Mouse (Mus musculus) C2C12 (cell line): Measurements from ENCODE around the gene Scamp5. TPM values are rescaled to one million over a fixed set of nuclear protein-coding genes. Genes with fewer than 3 reads are reported as not detected.

Experiments used
- H3K27me3 ChIP-seq: one replicate; pipeline ENCODE4 v1.6.1; 2011; ENCODE audit not compliant: control insufficient read depth, insufficient read depth, insufficient read length
- H3K36me3 ChIP-seq: one replicate; pipeline ENCODE4 v1.6.1; 2011; ENCODE audit not compliant: control insufficient read depth, insufficient read depth
- H3K4me3 ChIP-seq: one replicate; pipeline ENCODE4 v1.5.1; 2011; ENCODE audit warnings: mild to moderate bottlenecking, control low read depth; ENCODE audit not compliant: poor library complexity, insufficient read depth, severe bottlenecking
- H3K79me2 ChIP-seq: one replicate; pipeline ENCODE4 v1.6.1; 2011; ENCODE audit not compliant: control insufficient read depth, insufficient read depth
- H3K79me3 ChIP-seq: one replicate; pipeline ENCODE4 v1.6.1; 2011; ENCODE audit warnings: low read depth, control low read depth
- H3ac ChIP-seq: one replicate; pipeline ENCODE3; 2011; ENCODE audit warnings: low read depth; ENCODE audit not compliant: control insufficient read depth, insufficient read length
- CEBPB ChIP-seq: IDR thresholded peaks from one replicate; pipeline ENCODE4 v1.6.1; 2011; ENCODE audit warnings: low read depth, mild to moderate bottlenecking, control low read depth, moderate library complexity
- CTCF ChIP-seq: IDR thresholded peaks from one replicate; pipeline ENCODE4 v1.5.1; 2011; ENCODE audit not compliant: control insufficient read depth, insufficient read depth, insufficient read length
- FOSL1 ChIP-seq: IDR thresholded peaks from one replicate; pipeline ENCODE4 v1.8.0; 2011; ENCODE audit warnings: mild to moderate bottlenecking, low read length; ENCODE audit not compliant: poor library complexity, insufficient read depth, severe bottlenecking
- MAX ChIP-seq: IDR thresholded peaks from one replicate; pipeline ENCODE4 v1.6.1; 2011; ENCODE audit warnings: mild to moderate bottlenecking, control low read depth
- MYOD1 ChIP-seq: IDR thresholded peaks from one replicate; pipeline ENCODE4 v1.6.1; 2011; ENCODE audit warnings: low read depth; ENCODE audit not compliant: control insufficient read depth, insufficient read length
- MYOG ChIP-seq: IDR thresholded peaks from one replicate; pipeline ENCODE4 v1.6.1; 2011; ENCODE audit not compliant: control insufficient read depth, insufficient read length; ENCODE audit errors: extremely low read depth
- USF1 ChIP-seq: IDR thresholded peaks from one replicate; pipeline ENCODE4 v1.6.1; 2011; ENCODE audit warnings: low read depth, mild to moderate bottlenecking, control low read depth, moderate library complexity
- polyA plus RNA-seq: library from polyadenylated mRNA; unstranded; fragments of >200 nt; fragmentation: generic; extraction: Trizol; gene quantifications from one replicate; pipeline ENCODE4 v1.2.1, GENCODE M21; 2012; ENCODE audit warnings: missing spikeins

Gene Scamp5
- polyA plus RNA-seq, 1 experiment, result 15.2 TPM

- H3K27me3 ChIP-seq, result no peaks in the 10 kb centered on the region
- no peak overlapping the region for H3K4me3 ChIP-seq
- TF ChIP-seq MAX (no peak), CEBPB (no peak), CTCF (no peak), MYOD1 (no peak), MYOG (no peak), FOSL1 (no peak), USF1 (no peak)
- no peaks in the 10 kb centered on the region for H3K36me3 ChIP-seq
- H3K79me2 ChIP-seq, result no peaks in the 10 kb centered on the region
- H3K79me3 ChIP-seq, result no peaks in the 10 kb centered on the region
- no peak overlapping the region for H3ac ChIP-seq
Measured at GRCm38 (mm10) chr9:57497236-57497635, 29.4 kb upstream of the Scamp5 start.

DNA sequence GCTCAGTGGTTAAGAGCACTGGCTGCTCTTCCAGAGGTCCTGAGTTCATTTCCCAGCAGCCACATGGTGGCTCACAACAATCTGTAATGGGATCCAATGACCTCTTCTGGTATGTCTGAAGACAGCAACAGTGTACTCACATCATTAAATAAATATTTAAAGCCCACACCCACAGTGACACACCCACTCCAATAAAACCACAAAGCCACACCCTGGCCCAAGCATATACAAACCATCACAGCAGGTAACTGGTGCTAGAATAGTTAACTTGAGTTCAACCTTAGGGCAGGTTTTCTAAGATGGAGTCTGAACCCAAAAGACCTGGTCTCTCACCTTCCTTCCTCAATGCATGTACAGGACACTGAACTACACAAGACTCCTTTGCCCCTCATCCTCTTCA, 27.1 kb upstream of the Scamp5 start:
- TF ChIP-seq CTCF (no peak), MYOG (no peak), FOSL1 (no peak), MAX (no peak), CEBPB (no peak), USF1 (no peak), MYOD1 (no peak)
- Histone ChIP-seq H3K4me3 (no peak overlapping the region), H3ac (no peak overlapping the region), H3K79me2 (no peaks in the 10 kb centered on the region), H3K27me3 (no peaks in the 10 kb centered on the region), H3K36me3 (no peaks in the 10 kb centered on the region), H3K79me3 (no peaks in the 10 kb centered on the region)

DNA sequence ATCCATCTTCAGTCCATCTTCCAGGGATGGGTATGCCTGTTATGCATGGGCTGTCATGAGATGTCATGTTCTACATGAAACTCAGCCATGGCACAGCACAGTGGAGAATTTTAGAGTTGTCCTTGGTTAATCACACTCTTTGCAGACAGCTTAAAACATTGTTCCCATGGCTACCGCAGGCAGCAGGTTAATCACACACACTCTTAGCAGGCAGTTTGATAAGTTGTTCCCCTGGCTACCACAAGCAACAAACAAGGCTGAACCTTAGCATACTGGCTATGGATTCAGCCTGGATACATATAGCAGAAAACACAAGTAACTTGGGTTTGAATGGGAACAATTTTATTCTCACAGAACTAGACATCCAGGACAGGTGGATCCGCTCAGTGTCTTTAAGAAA, 25.7 kb upstream of the Scamp5 start:
- H3K4me3 ChIP-seq, result no peak overlapping the region
- H3K79me2 ChIP-seq, result no peaks in the 10 kb centered on the region
- H3K27me3 ChIP-seq, result no peaks in the 10 kb centered on the region
- TF ChIP-seq MAX (no peak), MYOD1 (no peak), MYOG (no peak), FOSL1 (no peak), USF1 (no peak), CEBPB (no peak), CTCF (no peak)
- H3ac ChIP-seq, result no peak overlapping the region
- no peaks in the 10 kb centered on the region for H3K36me3 ChIP-seq
- H3K79me3 ChIP-seq, result no peaks in the 10 kb centered on the region

DNA sequence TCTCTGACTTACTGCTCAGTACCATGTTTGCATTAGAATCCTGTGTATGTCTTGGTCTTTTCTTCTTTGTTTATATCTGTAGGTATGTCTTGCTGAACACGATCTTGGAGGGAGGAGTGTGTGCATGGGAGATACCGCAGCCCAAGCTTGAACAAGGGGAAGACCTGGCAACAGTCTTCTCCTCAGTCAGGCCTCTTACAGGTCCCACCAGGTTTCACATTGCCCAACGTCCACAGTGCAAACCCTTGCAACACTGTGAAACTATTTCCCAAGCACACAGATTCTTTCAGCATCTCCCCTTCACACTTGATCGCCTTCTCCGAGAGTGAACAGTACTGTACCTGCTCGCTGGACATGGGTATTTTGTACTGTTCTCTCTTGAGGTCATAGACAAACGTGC, 19.9 kb upstream of the Scamp5 start:
- no peaks in the 10 kb centered on the region for H3K36me3 ChIP-seq
- H3K4me3 ChIP-seq, result no peak overlapping the region
- TF ChIP-seq CEBPB, result no peak
- TF ChIP-seq MYOG, result no peak
- no peak for TF ChIP-seq MYOD1
- TF ChIP-seq MAX, result no peak
- no peak for TF ChIP-seq FOSL1
- no peak for TF ChIP-seq CTCF
- TF ChIP-seq USF1, result no peak
- H3K79me3 ChIP-seq, result no peaks in the 10 kb centered on the region
- peaks cover 25% of the 10 kb centered on the region for H3K27me3 ChIP-seq
- H3ac ChIP-seq, result no peak overlapping the region
- H3K79me2 ChIP-seq, result no peaks in the 10 kb centered on the region

- Histone ChIP-seq H3K79me2 (no peaks in the 10 kb centered on the region), H3K36me3 (no peaks in the 10 kb centered on the region), H3K79me3 (no peaks in the 10 kb centered on the region), H3K27me3 (peaks cover 32% of the 10 kb centered on the region), H3ac (no peak overlapping the region), H3K4me3 (no peak overlapping the region)
- TF ChIP-seq CEBPB, result no peak
- no peak for TF ChIP-seq MYOD1
- TF ChIP-seq FOSL1, result no peak
- peak; percentile 62 for TF ChIP-seq CTCF
- TF ChIP-seq MYOG, result no peak
- no peak for TF ChIP-seq USF1
- no peak for TF ChIP-seq MAX
Measured at GRCm38 (mm10) chr9:57485774-57486173, 17.9 kb upstream of the Scamp5 start.

DNA sequence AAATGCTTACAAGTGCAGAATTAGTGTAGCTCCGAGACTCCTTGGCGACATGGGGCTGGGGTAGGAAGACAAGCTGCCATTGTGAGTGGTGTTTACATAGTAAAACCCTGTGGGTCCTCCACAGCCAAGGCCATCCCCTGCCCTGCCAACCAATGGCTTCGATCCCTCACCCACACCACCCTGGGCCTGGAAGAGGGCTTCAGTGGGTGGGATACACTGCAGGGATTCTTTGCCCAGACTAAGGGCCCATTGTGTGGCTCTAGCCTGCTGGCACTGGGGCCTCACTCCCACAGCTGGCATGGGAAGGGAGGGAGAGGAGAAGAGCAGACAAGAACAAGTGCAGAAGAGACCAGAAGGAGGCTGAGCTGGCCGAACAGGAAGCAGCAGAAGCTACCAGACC, 1.1 kb upstream of the Scamp5 start:
- Histone ChIP-seq H3K36me3 (no peaks in the 10 kb centered on the region), H3K79me3 (no peaks in the 10 kb centered on the region), H3K79me2 (no peaks in the 10 kb centered on the region), H3ac (no peak overlapping the region), H3K4me3 (no peak overlapping the region), H3K27me3 (no peaks in the 10 kb centered on the region)
- TF ChIP-seq MYOD1, result no peak
- no peak for TF ChIP-seq CEBPB
- TF ChIP-seq MAX, result no peak
- TF ChIP-seq MYOG, result no peak
- no peak for TF ChIP-seq USF1
- TF ChIP-seq FOSL1, result no peak
- TF ChIP-seq CTCF, result no peak
